Mouse (Mus musculus): Measurements from ENCODE around the gene Nln.

Nln gene

GRCm38 (mm10) chr13:104095955-104096354 is 13.5 kb downstream of the Nln start:
- no peak for DNase-seq

GRCm38 (mm10) chr13:104094531-104095385 is 14.7 kb downstream of the Nln start:
- no peak for DNase-seq

GRCm38 (mm10) chr13:104091734-104092133 is 17.7 kb downstream of the Nln start:
- no peak for DNase-seq

GRCm38 (mm10) chr13:104089387-104089786 is 20.0 kb downstream of the Nln start:
- DNase-seq: peak; percentile 19

- DNase-seq: no peak
Measured at GRCm38 (mm10) chr13:104084600-104084999, 24.8 kb downstream of the Nln start.

- DNase-seq: no peak
Measured at GRCm38 (mm10) chr13:104082504-104082903, 26.9 kb downstream of the Nln start.

- DNase-seq: no peak
Measured at GRCm38 (mm10) chr13:104076993-104077392, 32.4 kb downstream of the Nln start.

GRCm38 (mm10) chr13:104074731-104075130 is 34.7 kb downstream of the Nln start:
- DNase-seq: no peak

- no peak for DNase-seq
Measured at GRCm38 (mm10) chr13:104074230-104074629, 35.2 kb downstream of the Nln start.

GRCm38 (mm10) chr13:104072351-104072750 is 37.1 kb downstream of the Nln start:
- DNase-seq: no peak

GRCm38 (mm10) chr13:104070703-104071102 is 38.7 kb downstream of the Nln start:
- no peak for DNase-seq

GRCm38 (mm10) chr13:104069216-104069615 is 40.2 kb downstream of the Nln start:
- DNase-seq: no peak

GRCm38 (mm10) chr13:104065649-104066347 is 43.6 kb downstream of the Nln start:
- DNase-seq: no peak

- DNase-seq: no peak
Measured at GRCm38 (mm10) chr13:104063061-104063460, 46.4 kb downstream of the Nln start.

- DNase-seq: no peak
Measured at GRCm38 (mm10) chr13:104061975-104062750, 47.3 kb downstream of the Nln start.

- no peak for DNase-seq
Measured at GRCm38 (mm10) chr13:104060231-104060630, 49.2 kb downstream of the Nln start.

GRCm38 (mm10) chr13:104059536-104059935 is 49.9 kb downstream of the Nln start:
- no peak for DNase-seq

- DNase-seq: no peak
Measured at GRCm38 (mm10) chr13:104058761-104059160, 50.7 kb downstream of the Nln start.

- no peak for DNase-seq
Measured at GRCm38 (mm10) chr13:104052271-104052753, 57.1 kb downstream of the Nln start.

GRCm38 (mm10) chr13:104048835-104049234 is 60.6 kb downstream of the Nln start:
- DNase-seq: no peak

GRCm38 (mm10) chr13:104045108-104045507 is 64.3 kb downstream of the Nln start:
- DNase-seq: no peak

GRCm38 (mm10) chr13:104044332-104044731 is 65.1 kb downstream of the Nln start:
- no peak for DNase-seq

- no peak for DNase-seq
Measured at GRCm38 (mm10) chr13:104042738-104043137, 66.7 kb downstream of the Nln start.

All from right cerebral cortex, postnatal 14 days (tissue).